Mouse (Mus musculus) frontal cortex, postnatal 10 days (tissue): ENCODE measurements at regions not wholly inside any gene's neighbourhood (a gene's known extent, or its start where the extent isn't known, plus 50 kb on each side); places are given as distances from the start of the nearest gene placed in this dataset.
A peak's percentile ranks its signal among the peaks of the same experiment; 100 is the strongest.

Experiments used
- DNase-seq, 2 experiments: peaks; one replicate each; pipeline ENCODE4 v3.0.0; 2022; ENCODE audit warnings: low spot score in 2 of 2, mixed read lengths in 1 of 2

GRCm38 (mm10) chr6:117279297-117279696 is 111.0 kb downstream of the Cxcl12 start:
- DNase-seq = no peak

GRCm38 (mm10) chr6:117279786-117280411 is 111.6 kb downstream of the Cxcl12 start:
- peak in 1 of 2 experiments; percentile 16 for DNase-seq

- no peak for DNase-seq
These were observed 112.6 kb downstream of the Cxcl12 start for GRCm38 (mm10) chr6:117280911-117281310.

GRCm38 (mm10) chr6:117283616-117284015 is 115.3 kb downstream of the Cxcl12 start:
- DNase-seq = no peak

- no peak for DNase-seq
These were observed 116.2 kb downstream of the Cxcl12 start for GRCm38 (mm10) chr6:117284376-117285106.

- no peak for DNase-seq
These were observed 119.1 kb downstream of the Cxcl12 start for GRCm38 (mm10) chr6:117287396-117287795.

GRCm38 (mm10) chr6:117293780-117294465 is 125.6 kb downstream of the Cxcl12 start:
- DNase-seq = no peak

GRCm38 (mm10) chr6:117297918-117298317 is 129.6 kb downstream of the Cxcl12 start:
- DNase-seq = no peak

GRCm38 (mm10) chr6:117299503-117300288 is 131.4 kb downstream of the Cxcl12 start:
- no peak for DNase-seq

GRCm38 (mm10) chr6:117303361-117303760 is 135.0 kb downstream of the Cxcl12 start:
- no peak for DNase-seq

GRCm38 (mm10) chr6:117305736-117306250 is 137.5 kb downstream of the Cxcl12 start:
- no peak for DNase-seq

GRCm38 (mm10) chr6:117308636-117309035 is 140.3 kb downstream of the Cxcl12 start:
- no peak for DNase-seq

- peak; percentile 21 to 25 for DNase-seq
These were observed 144.8 kb downstream of the Cxcl12 start for GRCm38 (mm10) chr6:117312891-117313781.

- no peak for DNase-seq
These were observed 145.7 kb downstream of the Cxcl12 start for GRCm38 (mm10) chr6:117313944-117314566.

- no peak for DNase-seq
These were observed 155.0 kb downstream of the Cxcl12 start for GRCm38 (mm10) chr6:117323301-117323700.

GRCm38 (mm10) chr6:117323850-117324249 is 155.5 kb downstream of the Cxcl12 start:
- no peak for DNase-seq

- no peak for DNase-seq
These were observed 158.8 kb downstream of the Cxcl12 start for GRCm38 (mm10) chr6:117326835-117327775.

GRCm38 (mm10) chr6:117329164-117329939 is 161.0 kb downstream of the Cxcl12 start:
- DNase-seq = no peak
